Mouse (Mus musculus) ES-Bruce4 (cell line): ENCODE measurements around the gene Aars.

Source experiments
- CTCF ChIP-seq: IDR thresholded peaks from one replicate; pipeline ENCODE4 v1.8.1; 2011; ENCODE audit warnings: low read depth, low read length
- POLR2A ChIP-seq: IDR thresholded peaks from one replicate; pipeline ENCODE4 v1.8.1; 2011; ENCODE audit warnings: low read length; ENCODE audit not compliant: insufficient read depth

- TF ChIP-seq POLR2A (no peak), CTCF (no peak)
These were observed 16.2 kb downstream of the Aars start for GRCm38 (mm10) chr8:111049106-111049505.
